ENCODE assay signal across 8 mouse cellular contexts in genomic region chr13:119791580-119792135, GRCm38 (mm10). TPM values are rescaled to one million over a fixed set of nuclear protein-coding genes. Genes with fewer than 3 reads are reported as not detected.
DNase-seq lines count a peak whose midpoint lies in the region; ATAC-seq and TF ChIP-seq lines count a peak whose summit lies in the region.

No protein-coding gene starts in this region.

- H3K27ac ChIP-seq in bone marrow, adult 2 months (ENCODE audit: control insufficient read depth, insufficient read depth, low read depth, low read length, poor library complexity), result peak overlapping the region; percentile 98
- H3K27ac ChIP-seq in heart, embryonic 14.5 days (replicated peaks in 1 of 2; ENCODE audit: control insufficient read depth in 1 of 2, insufficient read depth in 1 of 2, low read depth in 2 of 2, low read length in 2 of 2), result peak overlapping the region; percentile 87 to 97
- H3K27ac ChIP-seq in limb, embryonic 10.5 days, result peak overlapping the region; percentile 98
- peak overlapping the region; percentile 98 for H3K27ac ChIP-seq in neural tube, embryonic 13.5 days (replicated peaks)

- WGBS in bone marrow, adult 2 months, result 4% methylated on average over 18 of the region's 18 CpGs
- WGBS in heart, embryonic 14.5 days, result 3% methylated on average over 18 of the region's 18 CpGs
- WGBS in limb, embryonic 10.5 days, result 4% methylated on average over 18 of the region's 18 CpGs
- WGBS in neural tube, embryonic 13.5 days, result 4% methylated on average over 18 of the region's 18 CpGs

- H3K4me2 ChIP-seq in heart, embryonic 14.5 days (ENCODE audit: low read length), result peak overlapping the region; percentile 93
- H3K4me2 ChIP-seq in neural tube, embryonic 13.5 days, result peak overlapping the region; percentile 81

- no peaks in the 10 kb centered on the region for H3K27me3 ChIP-seq in heart, embryonic 14.5 days (ENCODE audit: control insufficient read depth, insufficient read depth, low read length)
- no peaks in the 10 kb centered on the region for H3K27me3 ChIP-seq in limb, embryonic 10.5 days (ENCODE audit: low read depth, poor library complexity, severe bottlenecking)
- no peaks in the 10 kb centered on the region for H3K27me3 ChIP-seq in neural tube, embryonic 13.5 days

- DNase-seq in cerebellum, adult 11-12 months, result peak; percentile 24
- DNase-seq in cerebellum, postnatal 25 days, result no peak
- DNase-seq in limb, embryonic 10.5 days (ENCODE audit: low spot score), result peak; percentile 40
- DNase-seq in gastrocnemius, adult 8-10 months (ENCODE audit: low spot score in 2 of 2), result no peak
- DNase-seq in gastrocnemius, postnatal 4 days (ENCODE audit: low spot score in 2 of 2), result no peak

- no peak for TF ChIP-seq POLR2A in bone marrow, adult 2 months (IDR thresholded peaks at IDR 0.05; ENCODE audit: borderline replicate concordance, control insufficient read depth, low read depth, low read length)

- no peaks in the 10 kb centered on the region for H3K9me3 ChIP-seq in heart, embryonic 14.5 days (ENCODE audit: control insufficient read depth, low read length)
- no peaks in the 10 kb centered on the region for H3K9me3 ChIP-seq in limb, embryonic 10.5 days (replicated peaks)
- no peaks in the 10 kb centered on the region for H3K9me3 ChIP-seq in neural tube, embryonic 13.5 days

- peaks cover 23% of the 10 kb centered on the region for H3K36me3 ChIP-seq in heart, embryonic 14.5 days (ENCODE audit: control insufficient read depth, insufficient read depth, low read length)
- peaks cover 23% of the 10 kb centered on the region for H3K36me3 ChIP-seq in limb, embryonic 10.5 days
- peaks cover 21% of the 10 kb centered on the region for H3K36me3 ChIP-seq in neural tube, embryonic 13.5 days

- no peak for ATAC-seq in heart, embryonic 14.5 days (ENCODE audit: insufficient number of reproducible peaks, insufficient read depth, low FRiP score, low read depth)
- no peak for ATAC-seq in neural tube, embryonic 13.5 days (ENCODE audit: low read depth)

- H3K4me1 ChIP-seq in bone marrow, adult 2 months (ENCODE audit: control insufficient read depth, insufficient read depth, low read length), result peaks cover 1% of the 10 kb centered on the region; the same call in 1 of the 2 replicates
- peaks cover 6 to 15% of the 10 kb centered on the region in 2 experiments for H3K4me1 ChIP-seq in heart, embryonic 14.5 days (ENCODE audit: control insufficient read depth in 2 of 2, insufficient read depth in 2 of 2, low read length in 2 of 2)
- H3K4me1 ChIP-seq in limb, embryonic 10.5 days, result peaks cover 14% of the 10 kb centered on the region
- peaks cover 28% of the 10 kb centered on the region for H3K4me1 ChIP-seq in neural tube, embryonic 13.5 days (replicated peaks)

- peak overlapping the region; percentile 97 for H3K4me3 ChIP-seq in bone marrow, adult 2 months (replicated peaks; ENCODE audit: control insufficient read depth, low read depth, low read length)
- H3K4me3 ChIP-seq in heart, embryonic 14.5 days (ENCODE audit: control insufficient read depth in 1 of 2, insufficient read depth in 1 of 2, low read depth in 1 of 2, low read length in 2 of 2), result peak overlapping the region; percentile 75 to 86
- peak overlapping the region; percentile 86 for H3K4me3 ChIP-seq in limb, embryonic 10.5 days
- peak overlapping the region; percentile 88 for H3K4me3 ChIP-seq in neural tube, embryonic 13.5 days

- no peak for TF ChIP-seq CTCF in bone marrow, adult 2 months (IDR thresholded peaks at IDR 0.05; ENCODE audit: control insufficient read depth, insufficient read depth, low read length)

- H3K9ac ChIP-seq in heart, embryonic 14.5 days (ENCODE audit: low read length), result peak overlapping the region; percentile 98
- peak overlapping the region; percentile 94 for H3K9ac ChIP-seq in neural tube, embryonic 13.5 days

RNA-seq across cellular contexts. Expression of gene Zfp131, which starts 1.0 kb away (rescaled TPM):
- 12.6 and 13.8 TPM in 2 replicates for polyA plus RNA-seq in bone marrow, adult 2 months (2011; ENCODE audit: insufficient read depth, insufficient read length, low replicate concordance, missing spikeins)
- 23.5 and 28.3 TPM in 2 replicates for polyA plus RNA-seq in heart, embryonic 14.5 days (2014; fragmentation: Nextera tagmentation; extraction: Ambion mirVana)
- polyA plus RNA-seq in limb, embryonic 10.5 days (2016; fragmentation: Nextera tagmentation; extraction: Ambion mirVana), result 41.6 and 45.1 TPM in 2 replicates
- polyA plus RNA-seq in neural tube, embryonic 13.5 days (2015; fragmentation: Nextera tagmentation; extraction: Ambion mirVana), result 36.6 and 37.2 TPM in 2 replicates
- total RNA-seq in gastrocnemius, adult 8-10 months (2022), result 10 to 100 TPM; 19.8 to 24.7 (median 20.5) TPM
- total RNA-seq in gastrocnemius, postnatal 4 days (2021), result 10 to 100 TPM; 20.7 to 27.6 TPM

RNA-seq across cellular contexts. Expression of gene Nim1k, which starts 36.0 kb away (rescaled TPM):
- 0.18 and 0.37 TPM in 2 replicates for polyA plus RNA-seq in bone marrow, adult 2 months (2011; ENCODE audit: insufficient read depth, insufficient read length, low replicate concordance, missing spikeins)
- 0.53 and 0.74 TPM in 2 replicates for polyA plus RNA-seq in heart, embryonic 14.5 days (2014; fragmentation: Nextera tagmentation; extraction: Ambion mirVana)
- polyA plus RNA-seq in limb, embryonic 10.5 days (2016; fragmentation: Nextera tagmentation; extraction: Ambion mirVana), result 1.6 and 1.7 TPM in 2 replicates
- 3.6 and 3.8 TPM in 2 replicates for polyA plus RNA-seq in neural tube, embryonic 13.5 days (2015; fragmentation: Nextera tagmentation; extraction: Ambion mirVana)
- 1 to 10 TPM; 1.2 to 2.2 (median 1.4) TPM for total RNA-seq in gastrocnemius, adult 8-10 months (2022)
- 1 to 10 TPM; 1.9 to 2.0 TPM for total RNA-seq in gastrocnemius, postnatal 4 days (2021)

RNA-seq across cellular contexts. Expression of gene AF067063, which starts 38.4 kb away (rescaled TPM):
- not detected in 2 replicates for polyA plus RNA-seq in bone marrow, adult 2 months (2011; ENCODE audit: insufficient read depth, insufficient read length, low replicate concordance, missing spikeins)
- polyA plus RNA-seq in heart, embryonic 14.5 days (2014; fragmentation: Nextera tagmentation; extraction: Ambion mirVana), result not detected in 2 replicates
- polyA plus RNA-seq in limb, embryonic 10.5 days (2016; fragmentation: Nextera tagmentation; extraction: Ambion mirVana), result not detected in 2 replicates
- polyA plus RNA-seq in neural tube, embryonic 13.5 days (2015; fragmentation: Nextera tagmentation; extraction: Ambion mirVana), result 0.38 TPM in 1 of 2 replicates, not detected in the other
- total RNA-seq in gastrocnemius, adult 8-10 months (2022), result not detected
- not detected for total RNA-seq in gastrocnemius, postnatal 4 days (2021)

RNA-seq across cellular contexts. Expression of gene D13Ertd608e, which starts 44.1 kb away (rescaled TPM):
- not detected in 2 replicates for polyA plus RNA-seq in bone marrow, adult 2 months (2011; ENCODE audit: insufficient read depth, insufficient read length, low replicate concordance, missing spikeins)
- polyA plus RNA-seq in heart, embryonic 14.5 days (2014; fragmentation: Nextera tagmentation; extraction: Ambion mirVana), result not detected in 2 replicates
- polyA plus RNA-seq in limb, embryonic 10.5 days (2016; fragmentation: Nextera tagmentation; extraction: Ambion mirVana), result not detected in 2 replicates
- not detected in 2 replicates for polyA plus RNA-seq in neural tube, embryonic 13.5 days (2015; fragmentation: Nextera tagmentation; extraction: Ambion mirVana)
- total RNA-seq in gastrocnemius, adult 8-10 months (2022), result not detected
- total RNA-seq in gastrocnemius, postnatal 4 days (2021), result not detected

Comparison
In these comparisons a context has a peak if more than half of its experiments do, and no peak if none do; other contexts are left out.
1. DNase-seq: peak in cerebellum, adult 11-12 months (single experiment) and limb, embryonic 10.5 days (single experiment); none in cerebellum, postnatal 25 days (0 of 2), gastrocnemius, adult 8-10 months (0 of 2) and gastrocnemius, postnatal 4 days (0 of 2).
2. Peak in every context shown above with its lines, with median percentiles within 50 percentile points of each other: H3K27ac ChIP-seq and H3K4me3 ChIP-seq.